ENCODE assay signal across 8 mouse cellular contexts in genomic region chr11:89059919-89060422, GRCm38 (mm10). TPM values are rescaled to one million over a fixed set of nuclear protein-coding genes. Genes with fewer than 3 reads are reported as not detected.
DNase-seq lines count a peak whose midpoint lies in the region; ATAC-seq and TF ChIP-seq lines count a peak whose summit lies in the region.

No protein-coding gene starts in this region.

- peak overlapping the region; percentile 86 for H3K9ac ChIP-seq in kidney, embryonic 16.5 days (replicated peaks; ENCODE audit: low read length)
- peak overlapping the region; percentile 90 for H3K9ac ChIP-seq in forebrain, embryonic 13.5 days
- peak overlapping the region; percentile 76 for H3K9ac ChIP-seq in intestine, postnatal 0 days (ENCODE audit: low read depth, low read length)

- H3K4me3 ChIP-seq in kidney, embryonic 16.5 days (ENCODE audit: low read length): peak overlapping the region; percentile 90
- peak overlapping the region; percentile 96 for H3K4me3 ChIP-seq in forebrain, embryonic 13.5 days
- peak overlapping the region; percentile 67 for H3K4me3 ChIP-seq in intestine, postnatal 0 days (ENCODE audit: low read depth, low read length)

- H3K27me3 ChIP-seq in kidney, embryonic 16.5 days (ENCODE audit: insufficient read depth, low read length): no peaks in the 10 kb centered on the region
- H3K27me3 ChIP-seq in forebrain, embryonic 13.5 days: no peaks in the 10 kb centered on the region
- no peaks in the 10 kb centered on the region for H3K27me3 ChIP-seq in intestine, postnatal 0 days (replicated peaks; ENCODE audit: control insufficient read depth, insufficient read depth, low read length)

- H3K36me3 ChIP-seq in kidney, embryonic 16.5 days (ENCODE audit: insufficient read depth, low read length): no peaks in the 10 kb centered on the region
- H3K36me3 ChIP-seq in forebrain, embryonic 13.5 days (ENCODE audit: poor library complexity, severe bottlenecking): peaks cover 8% of the 10 kb centered on the region; the same call in 1 of the 2 replicates
- no peaks in the 10 kb centered on the region for H3K36me3 ChIP-seq in intestine, postnatal 0 days (ENCODE audit: control insufficient read depth, insufficient read depth)

- H3K9me3 ChIP-seq in kidney, embryonic 16.5 days (ENCODE audit: low read length): no peaks in the 10 kb centered on the region
- no peaks in the 10 kb centered on the region for H3K9me3 ChIP-seq in forebrain, embryonic 13.5 days (replicated peaks)
- H3K9me3 ChIP-seq in intestine, postnatal 0 days (ENCODE audit: control insufficient read depth): no peaks in the 10 kb centered on the region

- ATAC-seq in kidney, embryonic 16.5 days (ENCODE audit: low FRiP score, low TSS enrichment): 0 out of 2 replicates have a peak, but pooled peaks have one; percentile 33
- ATAC-seq in forebrain, embryonic 13.5 days: peak; percentile 80
- ATAC-seq in intestine, postnatal 0 days: peak; percentile 2

- peak; percentile 14; the same call in 1 of the 2 replicates for TF ChIP-seq CTCF in intestine, postnatal 0 days (IDR thresholded peaks at IDR 0.05; ENCODE audit: low read depth)

- peaks cover 15% of the 10 kb centered on the region for H3K4me1 ChIP-seq in kidney, embryonic 16.5 days (ENCODE audit: insufficient read depth, low read length)
- H3K4me1 ChIP-seq in forebrain, embryonic 13.5 days: peaks cover 32% of the 10 kb centered on the region
- 0 out of 2 replicates have a peak, but pooled peaks cover 6% of the 10 kb centered on the region for H3K4me1 ChIP-seq in intestine, postnatal 0 days (replicated peaks; ENCODE audit: control insufficient read depth, insufficient read depth, low read length)

- H3K4me2 ChIP-seq in kidney, embryonic 16.5 days (replicated peaks; ENCODE audit: low read depth, low read length): peak overlapping the region; percentile 76
- H3K4me2 ChIP-seq in forebrain, embryonic 13.5 days: peak overlapping the region; percentile 96
- peak overlapping the region; percentile 98 for H3K4me2 ChIP-seq in intestine, postnatal 0 days (replicated peaks; ENCODE audit: low read depth)

- under 1% methylated on average over 32 of the region's 33 CpGs for WGBS in kidney, embryonic 16.5 days
- WGBS in forebrain, embryonic 13.5 days: under 1% methylated on average over 30 of the region's 33 CpGs
- WGBS in intestine, postnatal 0 days: under 1% methylated on average over 32 of the region's 33 CpGs

- peak overlapping the region; percentile 62 for H3K27ac ChIP-seq in kidney, embryonic 16.5 days (ENCODE audit: low read length)
- peak overlapping the region; percentile 80 for H3K27ac ChIP-seq in forebrain, embryonic 13.5 days
- peak overlapping the region; percentile 69 for H3K27ac ChIP-seq in intestine, postnatal 0 days (ENCODE audit: low read depth, low read length)

- no peak for DNase-seq in kidney, postnatal 10 days
- DNase-seq in R1 (ENCODE audit: low read depth, low spot score): peak; percentile 51
- peak; percentile 25 for DNase-seq in lung, postnatal 36 days
- peak; percentile 37 to 41 for DNase-seq in right cerebral cortex, postnatal 36 days (ENCODE audit: low spot score in 2 of 2)
- DNase-seq in yolk sac, embryonic 10.5 days (ENCODE audit: low spot score): no peak

RNA-seq across cellular contexts. Expression of gene Dgke, which starts 6.7 kb away (rescaled TPM):
- polyA plus RNA-seq in kidney, embryonic 16.5 days (2015; fragmentation: Nextera tagmentation; extraction: Ambion mirVana): 4.0 and 4.3 TPM in 2 replicates
- 8.7 and 9.9 TPM in 2 replicates for polyA plus RNA-seq in forebrain, embryonic 13.5 days (2015; fragmentation: Nextera tagmentation; extraction: Ambion mirVana)
- polyA plus RNA-seq in intestine, postnatal 0 days (2015; fragmentation: Nextera tagmentation; extraction: Ambion mirVana): 1.7 and 2.0 TPM in 2 replicates

RNA-seq across cellular contexts. Expression of gene Gm525, which starts 13.7 kb away (rescaled TPM):
- polyA plus RNA-seq in kidney, embryonic 16.5 days (2015; fragmentation: Nextera tagmentation; extraction: Ambion mirVana): 0.41 and 0.69 TPM in 2 replicates
- polyA plus RNA-seq in forebrain, embryonic 13.5 days (2015; fragmentation: Nextera tagmentation; extraction: Ambion mirVana): not detected in 2 replicates
- 0.93 and 1.7 TPM in 2 replicates for polyA plus RNA-seq in intestine, postnatal 0 days (2015; fragmentation: Nextera tagmentation; extraction: Ambion mirVana)

Comparison
In these comparisons a context has a peak if more than half of its experiments do, and no peak if none do; other contexts are left out.
1. ATAC-seq: peak in every context shown above with its lines; median percentile 80 in forebrain, embryonic 13.5 days; 33 in kidney, embryonic 16.5 days; 2 in intestine, postnatal 0 days.
2. DNase-seq: peak in R1 (single experiment), lung, postnatal 36 days (single experiment) and right cerebral cortex, postnatal 36 days (2 of 2); none in kidney, postnatal 10 days (single experiment) and yolk sac, embryonic 10.5 days (single experiment).
3. Peak in every context shown above with its lines, with median percentiles within 50 percentile points of each other: H3K27ac ChIP-seq, H3K4me2 ChIP-seq, H3K4me3 ChIP-seq and H3K9ac ChIP-seq.